Mouse (Mus musculus) spleen, embryonic (tissue): ENCODE data around the gene Zfp956.

Experiments
- CTCF ChIA-PET: fragments of 350-600 bp; sonication (Branson Sonifier 250); formaldehyde crosslinking; loops from one replicate; lab custom pipeline; 2022; lab: Charles Lee

Zfp956 gene

DNA sequence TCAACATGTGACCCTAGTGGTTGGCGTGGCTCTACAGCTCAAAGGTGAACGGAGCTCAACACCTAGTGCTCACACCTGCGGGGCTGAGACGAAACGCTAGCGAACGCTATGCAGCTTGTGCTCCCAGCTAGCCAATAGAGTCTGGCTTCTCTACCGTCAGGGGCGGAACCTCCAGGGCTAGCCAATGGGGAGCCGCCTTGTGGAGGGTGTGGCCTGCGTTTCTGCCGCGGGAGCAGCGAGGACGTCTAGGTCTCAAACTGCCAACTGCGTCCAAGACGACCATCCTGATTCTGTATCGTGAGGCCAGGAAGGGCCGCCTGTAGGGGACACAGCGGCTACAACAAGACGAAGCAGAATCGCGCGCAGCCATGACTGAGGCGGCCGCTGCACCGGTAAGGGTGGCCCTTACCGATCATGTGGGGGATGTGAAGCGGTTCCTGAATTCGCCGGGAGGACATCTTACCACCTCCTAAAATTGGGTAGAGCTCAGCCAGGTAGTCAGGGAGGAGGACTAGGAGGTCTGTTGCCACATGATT is at the start of gene Zfp956:
Zfp956 (plus strand) TSS at position 200 of the 536 bp plus-strand sequence.
- CTCF ChIA-PET: interaction anchor here (1.0 kb wide), 1 partner anchor 9 kb away, joined by 6 read pairs; no protein-coding TSS in a partner anchor

DNA sequence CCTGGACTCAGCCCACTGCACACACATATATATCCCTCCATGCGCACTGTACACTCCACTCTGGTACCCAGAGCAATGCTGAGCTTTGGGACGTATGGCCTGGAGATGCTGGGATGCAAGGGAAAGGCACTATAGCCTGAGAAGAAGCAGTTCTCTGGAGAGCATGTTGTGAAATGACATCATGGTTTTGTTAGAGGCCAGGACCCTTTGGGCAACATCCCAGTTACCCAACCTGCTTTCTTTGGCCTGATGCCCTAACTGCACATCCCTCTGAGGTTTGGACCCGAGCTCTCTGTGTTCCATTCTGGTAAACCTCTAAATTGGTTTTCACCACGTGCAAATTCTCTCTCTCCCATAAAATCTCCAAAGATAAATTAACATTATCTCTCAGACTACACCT is 49.6 kb upstream of the Zfp956 start:
- CTCF ChIA-PET: no interaction called here

DNA sequence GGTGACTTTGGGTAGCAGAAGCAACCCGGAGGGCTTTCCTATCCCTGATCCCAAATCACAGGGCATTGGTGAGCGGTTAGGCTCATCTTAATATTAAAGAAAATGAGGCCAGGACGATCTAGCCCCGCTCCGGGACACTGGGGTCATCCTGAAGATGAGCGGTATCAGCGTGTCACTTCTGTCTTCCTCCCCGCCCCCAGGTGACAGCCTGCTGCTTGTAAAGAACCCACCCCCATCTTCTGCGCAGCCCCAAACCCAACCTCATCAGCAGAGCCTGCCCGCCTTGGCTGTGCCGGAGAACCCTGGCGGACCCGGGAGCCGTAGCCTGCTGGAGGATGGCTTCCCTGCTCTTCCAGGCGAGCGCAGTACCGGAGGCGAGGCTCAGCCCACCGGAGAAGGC is 48.8 kb upstream of the Zfp956 start:
- CTCF ChIA-PET: no interaction called here

DNA sequence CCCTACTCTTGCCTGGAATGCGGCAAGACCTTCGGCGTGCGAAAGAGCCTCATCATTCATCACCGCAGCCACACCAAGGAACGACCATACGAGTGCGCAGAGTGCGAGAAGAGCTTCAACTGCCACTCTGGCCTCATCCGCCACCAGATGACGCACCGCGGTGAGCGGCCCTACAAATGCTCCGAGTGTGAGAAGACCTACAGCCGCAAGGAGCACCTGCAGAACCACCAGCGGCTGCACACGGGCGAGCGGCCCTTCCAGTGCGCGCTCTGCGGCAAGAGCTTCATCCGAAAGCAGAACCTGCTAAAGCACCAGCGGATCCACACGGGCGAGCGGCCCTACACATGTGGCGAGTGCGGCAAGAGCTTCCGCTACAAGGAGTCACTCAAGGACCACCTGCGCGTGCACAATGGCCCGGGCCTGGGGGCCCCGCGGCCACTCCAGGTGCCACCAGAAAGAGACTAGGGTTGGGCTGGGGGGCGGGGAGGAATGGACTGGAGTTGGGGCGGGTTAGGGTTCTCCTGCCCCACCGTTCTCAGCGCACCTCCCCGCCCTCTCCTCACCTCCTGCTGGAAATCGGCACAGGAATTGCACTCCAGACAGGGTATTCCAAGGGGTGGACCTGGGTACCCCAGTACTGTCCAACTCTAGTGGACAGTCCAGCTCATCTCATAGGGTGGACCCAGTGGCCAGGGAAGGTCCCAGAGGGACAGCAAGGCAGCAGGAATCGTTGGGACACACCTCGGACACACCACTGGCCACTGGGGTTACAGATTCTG is 48.1 kb upstream of the Zfp956 start:
- CTCF ChIA-PET: no interaction called here

DNA sequence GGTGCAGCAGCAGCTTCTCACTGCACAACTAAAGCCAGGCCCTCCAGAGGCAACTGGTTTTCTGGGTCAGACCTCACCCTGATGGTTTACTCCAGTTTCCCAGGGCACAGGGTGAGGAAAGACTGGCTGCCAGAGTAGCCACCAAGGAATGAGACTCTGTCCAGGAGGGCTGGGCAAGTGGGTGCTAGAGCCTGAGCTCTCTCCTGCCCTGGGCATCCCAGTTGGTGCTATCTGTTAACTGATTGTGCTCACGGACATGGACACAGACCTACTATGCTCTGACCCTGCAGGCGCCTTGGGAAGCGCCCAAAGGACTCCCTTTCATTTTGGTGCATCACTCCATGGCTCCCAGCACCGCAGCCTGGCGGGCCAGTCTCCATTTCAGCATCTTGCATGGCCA is 46.9 kb upstream of the Zfp956 start:
- CTCF ChIA-PET: no interaction called here

DNA sequence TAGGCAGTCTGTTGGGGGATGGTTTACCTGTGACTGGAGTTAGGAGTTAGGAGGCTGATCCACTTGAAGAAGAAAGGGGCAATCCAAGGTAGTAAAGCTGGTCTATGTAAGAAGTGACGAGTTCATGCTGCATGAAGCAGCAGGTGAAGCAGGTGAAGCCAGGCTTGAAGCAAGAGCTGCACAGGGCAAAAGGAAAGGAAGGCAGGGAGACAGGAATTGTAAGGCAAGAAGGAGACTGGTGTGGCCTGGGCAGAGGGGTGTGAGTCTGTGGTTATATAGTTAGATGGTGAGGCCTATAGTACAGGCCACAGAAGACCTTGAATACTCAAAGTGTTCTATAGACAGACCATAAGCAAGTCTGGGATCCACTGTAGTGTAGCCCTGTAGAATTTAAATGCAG is 44.2 kb upstream of the Zfp956 start:
- CTCF ChIA-PET: no interaction called here

DNA sequence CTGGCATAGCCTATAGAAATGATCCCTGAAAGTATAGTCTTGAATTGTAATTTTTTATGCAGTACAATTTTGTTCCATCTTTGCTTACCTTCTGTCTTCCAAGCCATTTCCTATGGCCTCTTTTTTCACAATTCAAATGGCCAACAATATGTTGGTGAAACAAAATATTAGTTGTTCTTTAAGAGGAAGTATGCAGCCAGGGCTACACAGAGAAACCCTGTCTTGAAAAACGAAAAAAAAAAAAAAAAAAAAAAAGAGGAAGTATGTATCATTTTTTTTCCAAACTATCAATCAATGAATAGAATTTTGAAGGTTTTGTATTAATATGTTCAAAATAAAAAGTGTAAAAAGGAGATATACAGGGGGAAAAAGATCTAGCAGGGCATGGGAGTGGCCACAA is 41.5 kb upstream of the Zfp956 start:
- CTCF ChIA-PET: no interaction called here

DNA sequence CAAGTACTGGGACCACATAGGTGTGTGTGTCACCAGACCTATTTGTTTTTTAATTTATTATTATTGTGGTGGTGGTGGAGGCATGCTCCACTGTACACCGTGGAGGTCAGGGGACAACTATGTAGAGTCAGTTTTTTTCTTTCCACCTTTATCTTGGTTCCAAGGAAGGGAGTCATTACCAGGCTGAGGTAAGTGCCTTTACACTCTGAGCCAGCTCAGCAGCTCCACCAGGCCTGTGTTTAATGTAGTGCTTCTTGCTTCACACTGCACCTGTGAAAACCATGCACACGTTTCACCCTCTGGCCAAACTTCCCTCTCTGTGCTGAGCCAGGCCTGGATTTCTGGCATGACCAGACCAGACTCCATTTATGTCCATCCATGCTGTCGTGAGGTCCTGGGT is 40.2 kb upstream of the Zfp956 start:
- CTCF ChIA-PET: no interaction called here

DNA sequence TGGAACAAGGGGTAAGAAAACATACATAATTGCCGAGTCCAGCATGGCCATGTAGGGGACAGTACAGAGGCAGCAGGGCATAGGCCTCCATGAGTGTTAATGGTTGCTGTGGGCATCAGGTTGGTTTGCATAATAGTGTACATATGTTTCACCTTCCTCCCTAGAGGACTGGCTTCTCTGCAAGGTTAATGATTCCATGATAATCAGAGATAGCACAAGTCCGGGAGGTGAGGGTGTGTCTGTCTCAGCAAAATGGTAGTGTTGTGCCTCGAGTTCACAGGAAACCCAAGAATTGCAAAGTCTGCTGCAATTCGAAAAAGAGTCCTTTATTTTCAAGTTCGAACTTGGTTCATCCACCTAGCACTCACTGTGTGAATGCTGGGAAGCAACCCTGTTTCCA is 36.1 kb upstream of the Zfp956 start:
- CTCF ChIA-PET: no interaction called here

DNA sequence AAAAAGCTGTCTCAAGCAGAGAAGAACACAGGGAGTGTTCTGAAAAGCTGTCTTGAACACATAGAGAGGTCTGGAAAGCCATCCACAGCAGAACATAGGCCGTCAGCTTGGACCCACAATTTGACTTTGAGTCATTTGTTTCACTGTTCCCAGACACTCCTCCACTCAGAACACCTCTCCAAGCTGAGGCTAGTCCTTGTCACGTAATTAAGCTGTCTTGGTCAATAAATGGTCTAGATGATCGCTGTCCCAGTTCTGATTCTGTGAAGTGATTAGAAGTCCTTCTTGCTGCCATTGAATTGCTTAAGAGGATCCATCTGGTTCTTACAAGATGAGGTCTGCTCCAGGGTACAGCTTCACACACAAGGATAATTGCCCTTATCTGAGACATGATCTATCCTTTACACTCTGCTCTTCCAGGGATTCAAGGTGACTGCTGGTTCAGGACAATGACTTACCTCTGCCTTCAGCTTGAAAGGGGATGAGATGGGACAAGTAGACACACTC is 34.4 kb upstream of the Zfp956 start:
- CTCF ChIA-PET: no interaction called here

DNA sequence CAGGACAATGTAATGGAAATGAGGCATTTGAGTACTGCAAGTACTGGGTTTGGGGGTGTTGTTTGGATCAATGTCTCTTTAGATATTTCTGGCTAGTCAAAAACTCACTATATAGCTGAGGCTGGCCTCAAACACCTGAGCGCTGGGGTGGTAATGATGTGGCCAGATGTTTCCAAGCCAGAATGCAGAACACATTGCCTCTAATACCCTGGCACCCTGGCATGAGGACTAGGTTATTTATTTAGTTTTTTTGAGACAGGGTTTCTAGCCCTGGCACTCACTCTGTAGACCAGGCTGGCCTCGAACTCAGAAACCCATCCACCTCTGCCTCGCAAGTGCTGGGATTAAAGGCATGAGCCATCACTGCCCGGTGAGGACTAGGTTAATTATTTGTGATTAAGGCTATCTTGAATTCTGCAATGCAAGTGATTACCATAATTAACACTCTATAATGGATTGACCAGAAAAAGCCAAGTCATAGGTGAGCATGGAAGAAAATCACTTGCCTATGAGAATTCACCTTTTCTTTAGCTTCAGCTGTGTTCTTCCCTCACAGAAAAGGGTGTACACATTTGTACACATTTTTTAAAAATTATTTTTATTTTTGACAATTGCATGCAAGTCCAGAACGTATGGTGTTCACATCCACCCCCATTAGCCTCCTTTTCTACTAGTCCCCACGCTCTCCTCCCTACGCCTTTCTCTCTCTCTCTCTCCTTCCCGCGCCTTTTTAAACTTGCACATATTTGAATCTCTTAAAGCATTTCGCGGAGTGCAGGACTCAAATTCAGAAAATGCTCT is 33.3 kb upstream of the Zfp956 start:
- CTCF ChIA-PET: no interaction called here

DNA sequence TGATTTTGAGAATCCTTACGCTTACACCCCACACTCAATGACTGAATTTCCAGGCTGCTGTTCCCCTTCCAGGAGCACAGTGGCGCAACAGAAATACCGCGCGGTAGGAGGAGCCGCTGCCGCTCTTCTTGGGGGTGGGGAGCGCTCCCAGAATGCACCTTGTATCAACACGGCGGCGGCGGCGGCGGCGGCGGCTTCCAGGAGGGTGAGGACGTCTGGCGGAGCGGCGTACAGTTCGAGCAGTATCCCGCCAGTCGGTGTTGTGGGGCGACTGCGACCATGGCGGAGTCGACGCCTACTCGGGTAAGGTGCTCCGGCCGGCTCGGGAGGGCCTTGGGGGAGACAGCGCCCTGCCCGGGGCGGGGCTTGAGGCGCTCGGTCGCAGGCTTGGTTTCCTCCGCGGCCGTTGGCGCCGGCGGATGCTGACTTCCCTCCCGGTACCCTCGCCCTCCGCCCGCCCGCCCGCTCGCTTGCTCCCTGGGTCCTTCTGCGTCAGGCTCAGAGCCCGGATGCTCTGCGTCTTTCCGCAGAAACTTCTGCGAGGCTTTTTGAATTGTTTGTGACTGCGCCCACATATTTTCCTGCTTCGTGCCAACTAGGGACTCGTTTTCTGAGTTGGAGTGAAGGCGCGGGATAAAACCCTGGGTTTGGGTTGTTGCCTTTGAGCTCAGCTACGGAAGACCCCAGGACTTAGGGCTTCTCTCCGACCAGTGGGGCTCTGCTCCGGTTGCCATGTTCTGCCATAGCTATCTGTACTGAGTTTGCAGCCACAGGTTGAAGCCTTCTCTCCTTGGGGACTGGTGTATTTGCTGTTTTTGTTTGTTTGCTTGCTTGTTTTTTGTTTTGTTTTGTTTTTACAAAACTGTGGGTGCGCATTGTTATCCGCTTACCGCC is 32.5 kb upstream of the Zfp956 start, which contains the start of gene Zfp212:
Zfp212 (plus strand) TSS at position 30 of the 894 bp plus-strand sequence.
- CTCF ChIA-PET: no interaction called here

DNA sequence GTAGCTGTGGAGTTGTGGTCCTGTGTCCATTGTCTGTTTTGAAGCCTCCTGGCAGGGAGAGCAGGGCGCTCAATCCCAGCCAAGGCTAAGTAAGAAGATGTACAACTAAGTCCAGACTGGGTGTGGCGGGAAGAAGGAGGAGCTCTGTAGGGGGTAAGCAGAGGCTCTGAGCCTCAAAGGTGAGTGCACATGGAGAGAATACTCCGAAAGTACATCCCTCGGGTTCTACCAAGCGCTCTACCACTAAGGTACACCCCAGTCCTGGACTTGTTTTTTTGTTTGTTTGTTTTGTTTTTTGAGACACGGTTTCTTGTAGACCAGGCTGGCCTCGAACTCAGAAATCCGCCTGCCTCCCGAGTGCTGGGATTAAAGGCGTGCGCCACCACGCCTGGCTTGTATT is 10.7 kb upstream of the Zfp956 start:
- CTCF ChIA-PET: no interaction called here

DNA sequence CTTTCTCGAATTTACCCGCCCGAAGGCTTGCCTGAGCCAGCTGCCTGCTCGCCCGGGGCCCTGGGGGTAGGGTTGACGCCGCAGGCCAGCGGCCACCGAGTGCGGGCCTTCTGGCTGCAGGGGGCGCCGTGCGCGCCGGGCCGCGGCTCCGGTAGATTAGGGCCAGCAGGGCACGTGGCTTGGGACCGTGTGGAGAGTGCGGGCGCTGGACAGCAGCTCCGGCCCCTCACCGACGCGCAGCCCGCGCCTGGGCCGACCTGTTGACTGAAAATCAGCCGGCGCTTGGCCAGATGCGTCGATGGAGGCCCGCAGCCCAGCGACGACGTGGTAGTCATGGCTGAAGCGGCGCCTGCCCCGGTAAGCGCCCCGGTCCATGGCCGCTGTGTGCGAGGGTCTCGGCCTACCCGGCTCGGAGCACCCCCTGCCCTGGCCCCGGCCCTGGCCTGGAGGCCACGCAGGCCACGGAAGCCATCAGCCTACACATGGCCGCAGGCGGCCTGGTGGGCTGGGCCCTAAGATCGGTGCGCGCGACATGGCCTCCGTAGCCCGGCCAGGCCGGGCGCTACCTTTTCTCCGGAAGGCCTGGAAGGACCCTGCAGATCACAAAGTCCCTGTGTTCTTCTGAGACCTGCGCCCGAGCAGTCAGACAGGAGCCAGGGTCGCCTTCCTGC is 10.0 kb upstream of the Zfp956 start:
- CTCF ChIA-PET: interaction anchor here (0.8 kb wide), 1 partner anchor 11 kb away, joined by 6 read pairs; the partner anchor contains the start of gene Zfp956

DNA sequence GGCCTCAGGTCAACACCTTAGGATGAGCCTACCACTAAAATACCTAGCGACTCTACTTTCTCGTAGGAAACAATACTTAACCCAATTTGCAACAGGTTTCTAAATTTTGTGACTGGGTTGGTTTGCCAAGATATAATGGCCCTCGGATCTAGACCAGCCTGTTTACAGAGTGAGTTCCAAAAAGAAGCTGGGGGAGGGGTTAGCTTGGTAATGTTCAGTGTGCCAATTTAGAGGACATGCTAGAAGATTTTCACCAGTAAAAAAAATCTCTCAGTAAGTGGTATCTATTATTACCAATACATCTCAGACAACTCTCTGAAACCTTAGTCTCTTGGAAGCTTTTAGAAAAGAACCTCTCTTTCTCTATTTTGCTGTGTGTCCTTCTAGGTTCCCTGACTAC is 9.5 kb upstream of the Zfp956 start:
- CTCF ChIA-PET: interaction anchor here (0.8 kb wide), 1 partner anchor 10 kb away, joined by 6 read pairs; the partner anchor contains the start of gene Zfp956

DNA sequence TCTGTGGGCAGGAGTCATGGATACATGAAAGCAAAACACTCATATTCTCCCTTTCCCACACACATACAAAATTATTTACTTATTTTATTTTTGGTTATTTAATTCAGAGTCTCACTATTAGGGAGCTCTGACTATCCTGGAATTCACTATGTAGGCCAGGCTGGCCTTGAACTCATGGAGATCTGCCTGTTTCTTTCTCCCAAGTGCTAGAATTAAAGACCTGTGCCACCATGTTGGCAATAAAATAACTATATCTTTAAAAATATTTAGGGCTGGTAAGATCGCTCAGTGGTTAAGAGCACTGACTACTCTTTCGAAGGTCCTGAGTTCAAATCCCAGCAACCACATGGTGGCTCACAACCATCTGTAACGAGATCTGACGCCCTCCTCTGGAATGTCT is 5.8 kb upstream of the Zfp956 start:
- CTCF ChIA-PET: no interaction called here

DNA sequence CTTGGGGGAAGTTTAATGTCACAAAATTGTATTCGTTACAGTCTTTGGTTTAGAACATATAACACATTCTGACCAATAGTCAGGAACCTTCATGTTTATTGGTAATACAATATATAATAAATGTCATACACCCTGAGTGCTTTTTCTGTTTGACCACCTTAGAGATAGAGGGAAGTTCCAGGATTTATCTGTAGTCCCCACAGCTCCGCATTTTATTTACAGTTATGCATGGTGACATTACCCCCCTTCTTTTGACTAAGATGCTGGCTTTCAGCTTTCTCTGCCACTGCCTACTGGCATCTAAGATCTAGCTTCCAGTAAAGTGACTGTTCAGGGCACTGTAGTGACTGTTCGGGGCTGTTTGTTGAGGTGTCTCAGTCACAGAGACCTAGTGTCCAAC is 1.2 kb downstream of the Zfp956 start:
- CTCF ChIA-PET: no interaction called here

DNA sequence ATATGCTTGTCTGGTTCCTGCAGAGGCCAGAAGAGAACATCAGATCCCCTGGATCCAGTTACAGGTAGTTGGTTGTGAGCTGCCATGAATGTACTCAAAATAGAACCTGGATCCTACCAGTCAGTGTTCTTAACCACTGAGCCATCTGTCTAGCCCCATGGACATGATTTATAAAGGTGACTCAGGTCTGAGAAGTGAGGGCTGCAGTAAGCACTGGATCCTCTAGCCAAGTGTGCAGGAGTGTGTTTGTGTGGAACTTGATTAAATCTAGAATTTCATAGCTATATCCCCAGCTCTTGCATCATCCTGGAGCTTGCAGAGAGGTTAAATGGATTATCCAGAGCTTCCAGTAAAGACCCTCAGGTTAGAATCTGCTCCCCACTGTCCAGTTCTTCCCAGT is 4.6 kb downstream of the Zfp956 start:
- CTCF ChIA-PET: no interaction called here

DNA sequence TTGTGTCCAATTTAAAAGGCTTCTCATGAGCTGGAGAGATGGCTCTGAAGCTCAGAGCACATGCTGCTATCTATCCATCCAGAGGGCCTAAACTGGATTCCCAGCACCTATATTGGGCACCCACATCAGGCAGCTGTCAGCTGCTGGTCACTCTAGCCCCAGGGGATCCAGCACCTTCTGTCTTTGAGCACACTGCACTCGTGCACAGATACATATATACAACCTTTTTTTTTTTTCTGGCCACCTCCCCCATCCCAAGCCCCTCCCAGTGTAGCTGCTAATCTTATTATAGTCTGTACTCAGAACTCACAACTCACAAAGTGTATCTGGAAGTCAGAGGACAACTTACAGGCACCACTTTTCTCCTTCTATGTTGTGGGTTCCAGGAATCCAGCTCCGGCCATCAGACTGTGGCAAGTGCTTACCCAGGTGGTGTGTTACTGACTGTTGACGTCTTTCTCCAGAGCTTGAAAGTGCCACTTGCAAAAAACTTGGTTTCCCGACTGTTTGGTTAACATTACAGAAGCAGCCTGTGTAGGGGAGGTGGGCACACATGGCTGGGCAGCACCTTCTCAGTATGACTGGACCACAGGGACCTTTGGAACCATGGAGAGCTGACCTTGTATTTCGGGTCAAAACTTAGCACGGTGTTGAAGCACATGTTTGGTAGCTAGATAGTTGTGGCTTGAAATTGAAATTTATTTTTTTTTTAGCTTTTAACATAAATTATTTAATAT is 7.7 kb downstream of the Zfp956 start:
- CTCF ChIA-PET: no interaction called here

DNA sequence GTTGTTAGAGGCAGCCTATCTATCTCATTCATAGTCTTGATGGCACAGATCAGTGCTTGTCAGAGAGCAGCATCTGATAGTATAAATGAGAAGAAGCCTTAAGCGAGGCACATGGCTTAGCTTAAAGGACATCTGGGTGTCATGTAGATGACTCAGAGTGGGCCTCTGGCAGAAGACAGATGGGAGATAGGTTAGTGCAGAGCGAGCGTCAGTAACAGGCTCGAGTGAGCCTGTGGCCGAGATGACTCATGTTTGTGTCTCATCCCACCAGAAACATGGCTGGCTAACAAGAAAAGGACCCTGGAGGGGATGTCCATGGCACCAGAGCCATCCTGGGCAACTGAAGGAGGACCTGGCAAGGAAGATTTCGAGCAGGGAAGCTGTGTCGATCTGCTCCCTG is 9.9 kb downstream of the Zfp956 start:
- CTCF ChIA-PET: no interaction called here
